Mouse (Mus musculus): ENCODE data around the gene Il4. TPM values are rescaled to one million over a fixed set of nuclear protein-coding genes. Genes with fewer than 3 reads are reported as not detected.
"Not testable (repeated sequence)": the region's sequence is repeated elsewhere in the genome, so short reads cannot be mapped to it uniquely, and the experiment has no call there.

The Il4 gene
- total RNA-seq, 2 experiments from 2014 or later = 5.0 TPM; not detected in 1

DNA sequence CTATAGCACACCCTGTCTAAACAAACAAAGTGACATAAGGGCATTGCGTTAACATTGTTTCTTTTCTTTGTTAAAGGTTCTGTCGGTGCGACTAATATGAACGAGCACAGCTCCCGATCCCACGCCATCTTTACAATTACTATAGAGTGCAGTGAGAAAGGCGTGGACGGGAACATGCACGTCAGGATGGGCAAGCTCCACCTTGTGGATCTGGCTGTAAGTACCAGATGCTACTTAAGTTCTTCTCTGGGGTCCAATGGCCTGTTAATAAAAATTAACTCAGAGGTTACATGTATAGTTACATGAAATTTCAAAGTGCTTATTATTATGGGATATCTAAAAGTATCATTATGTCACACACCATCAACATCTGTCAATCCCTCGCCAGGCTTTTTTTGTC lies 35.3 kb downstream of the Il4 start:
- ATAC-seq (replicated peaks; ENCODE audit: low FRiP score, low TSS enrichment, poor library complexity, severe bottlenecking) = no peak; the same call in 1 of the 2 replicates

DNA sequence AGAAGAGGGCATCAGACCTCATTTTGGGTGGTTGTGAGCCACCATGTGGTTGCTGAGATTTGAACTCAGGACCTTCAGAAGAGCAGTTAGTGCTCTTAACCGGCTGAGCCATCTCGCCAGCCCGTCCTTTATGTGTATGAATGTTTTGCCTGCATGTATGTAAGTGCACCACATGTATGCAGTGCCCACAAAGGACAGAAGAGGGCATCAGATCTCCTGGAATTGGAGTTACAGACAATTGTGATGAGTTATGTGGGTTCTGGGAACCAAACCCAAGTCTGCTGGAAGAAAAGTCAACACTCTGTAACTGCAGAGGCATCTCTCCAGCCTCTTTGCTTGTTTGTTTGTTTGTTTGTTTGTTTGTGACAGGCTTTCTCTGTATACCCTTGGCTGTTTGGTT lies 37.9 kb downstream of the Il4 start:
- no peak for ATAC-seq (replicated peaks; ENCODE audit: low FRiP score, low TSS enrichment, poor library complexity, severe bottlenecking)

DNA sequence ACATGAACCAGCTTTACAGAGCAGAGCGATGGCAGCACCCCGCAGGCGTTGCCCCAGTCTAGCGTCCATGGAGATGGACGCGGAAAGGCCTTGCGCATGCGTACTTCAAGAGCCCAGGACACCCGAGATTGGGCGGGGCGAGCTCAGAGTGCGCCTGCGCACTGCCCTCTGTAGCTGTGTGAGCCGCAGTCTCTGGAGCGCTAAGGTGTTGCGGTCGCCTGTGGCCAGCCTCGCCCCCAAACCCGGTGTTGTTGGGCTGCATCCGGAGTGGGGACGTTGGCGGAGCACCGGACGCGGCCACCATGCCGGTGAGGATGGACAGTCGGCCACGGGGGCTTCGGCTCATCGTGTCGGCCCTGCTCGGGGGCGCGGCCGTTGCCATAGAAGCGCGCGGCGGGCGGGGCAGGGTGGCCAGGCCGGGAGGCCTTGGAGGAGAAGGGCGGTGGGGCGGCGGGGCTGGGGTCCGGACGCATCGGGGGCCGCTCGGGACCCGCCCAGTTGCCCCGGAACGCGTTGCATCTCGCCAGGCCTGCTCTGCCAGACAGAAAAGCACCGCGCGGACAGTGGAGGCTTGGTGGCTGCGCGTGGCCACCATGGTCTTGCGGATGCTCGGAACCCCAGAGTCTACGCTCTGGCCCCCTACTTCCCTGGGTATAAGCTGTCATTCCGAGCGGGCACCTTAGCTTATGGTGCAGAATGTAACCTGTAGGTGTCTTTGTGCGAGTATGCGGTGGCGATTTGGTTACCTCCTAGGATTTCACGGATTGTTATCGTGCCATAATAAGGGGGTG lies 51.0 kb downstream of the Il4 start, which contains the start of gene Kif3a:
Kif3a (plus strand) TSS at position 156 of the 791 bp plus-strand sequence.
- ATAC-seq (replicated peaks; ENCODE audit: low FRiP score, low TSS enrichment, poor library complexity, severe bottlenecking) = peak; percentile 94

DNA sequence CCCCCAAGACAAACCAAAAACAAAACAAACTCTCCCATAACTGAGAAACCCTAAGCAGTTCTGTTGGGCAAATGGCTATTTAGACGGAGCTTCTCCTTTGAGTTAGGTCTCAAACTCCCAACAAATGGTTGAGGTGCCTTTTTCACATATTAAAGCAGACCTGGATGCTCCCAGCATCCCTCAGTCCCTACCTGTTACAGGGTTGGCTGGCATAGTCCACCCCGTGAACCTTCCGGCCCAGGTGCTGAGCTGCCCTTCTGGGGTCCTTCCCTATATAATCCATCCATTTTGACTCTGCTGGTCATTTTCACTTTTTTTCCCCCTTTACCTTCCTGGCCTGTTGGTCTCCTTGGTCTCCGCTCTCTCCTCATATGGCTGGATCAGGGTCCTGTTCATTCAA lies 51.8 kb downstream of the Il4 start:
- no peak for ATAC-seq (replicated peaks; ENCODE audit: low FRiP score, low TSS enrichment, poor library complexity, severe bottlenecking)

DNA sequence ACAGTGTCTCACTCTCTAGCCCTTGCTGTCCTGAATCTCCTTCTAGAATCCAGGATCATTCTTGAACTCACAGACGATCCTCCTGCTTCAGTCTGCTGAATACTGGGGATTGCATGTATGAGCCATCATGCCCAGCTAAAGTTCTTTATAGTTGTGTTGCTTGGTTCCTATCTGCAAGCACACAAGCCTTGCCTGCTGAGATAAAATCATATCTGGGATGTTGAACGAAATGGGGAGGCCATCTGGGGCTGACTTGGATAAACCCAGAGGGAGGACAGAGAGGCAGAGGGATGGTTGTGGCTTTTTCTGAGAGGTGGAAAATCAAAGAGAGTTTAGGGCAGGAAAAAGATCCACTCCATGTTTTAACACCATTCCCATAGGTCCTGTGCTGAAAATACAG lies 56.5 kb downstream of the Il4 start:
- ATAC-seq (replicated peaks; ENCODE audit: low FRiP score, low TSS enrichment, poor library complexity, severe bottlenecking) = no peak

DNA sequence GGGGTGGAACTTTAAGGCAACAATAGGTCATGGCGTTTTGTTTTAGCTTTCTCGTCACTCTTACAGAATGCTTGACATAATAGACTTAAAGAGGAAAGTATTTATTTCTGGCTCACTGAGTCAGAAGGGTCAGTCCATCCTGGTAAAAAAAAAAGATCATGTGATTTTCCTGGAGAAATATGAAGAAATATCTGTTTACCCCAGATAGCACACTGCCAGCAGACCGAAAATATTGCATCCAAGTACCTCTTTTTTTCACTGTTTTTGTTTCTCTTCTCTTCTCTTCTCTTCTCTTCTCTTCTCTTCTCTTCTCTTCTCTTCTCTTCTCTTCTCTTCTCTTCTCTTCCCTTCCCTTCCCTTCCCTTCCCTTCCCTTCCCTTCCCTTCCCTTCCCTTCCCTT lies 58.5 kb downstream of the Il4 start:
- not testable (repeated sequence) for ATAC-seq (replicated peaks; ENCODE audit: low FRiP score, low TSS enrichment, poor library complexity, severe bottlenecking)

DNA sequence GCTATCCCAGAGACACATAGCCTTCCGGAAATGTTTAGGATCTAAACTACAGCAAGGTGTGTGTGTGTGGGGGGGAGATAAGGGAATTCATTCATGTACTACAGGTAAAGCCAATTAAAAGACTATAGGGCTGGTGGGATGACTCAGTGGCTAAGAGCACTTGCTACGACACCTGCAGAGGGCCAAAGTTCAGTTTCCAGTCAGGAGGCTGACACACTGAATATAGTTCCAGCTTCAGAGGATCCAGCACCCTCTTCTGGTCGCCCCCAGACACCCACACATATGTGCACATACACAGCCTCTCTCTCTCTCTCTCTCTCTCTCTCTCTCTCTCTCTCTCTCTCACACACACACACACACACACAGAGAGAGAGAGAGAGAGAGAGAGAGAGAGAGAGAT lies 60.5 kb downstream of the Il4 start:
- ATAC-seq (replicated peaks; ENCODE audit: low FRiP score, low TSS enrichment, poor library complexity, severe bottlenecking) = not testable (repeated sequence)

DNA sequence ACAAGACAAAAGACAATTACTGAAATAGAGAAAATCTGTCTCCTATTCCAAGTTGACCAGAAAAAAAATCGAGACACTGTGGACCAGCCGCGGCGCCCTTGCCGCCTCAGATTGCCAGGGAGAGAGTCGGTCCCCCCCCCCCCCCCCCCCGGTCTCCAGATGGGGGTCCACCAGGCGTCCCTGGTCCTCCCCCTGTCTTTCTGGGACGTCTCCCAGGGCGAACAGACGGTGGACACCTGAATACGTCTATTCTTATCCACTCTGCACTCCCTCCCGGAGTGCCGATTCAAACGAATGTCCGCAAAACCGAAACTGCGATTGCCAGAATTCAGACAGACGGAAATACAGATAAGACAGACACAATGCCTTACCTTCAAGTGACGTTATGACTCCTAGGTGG lies 61.9 kb downstream of the Il4 start:
- not testable (repeated sequence) for ATAC-seq (replicated peaks; ENCODE audit: low FRiP score, low TSS enrichment, poor library complexity, severe bottlenecking)

Other genes with a start within 250 kb of the Il4 start
- gene Leap2, start 195.5 kb downstream of the Il4 start, total RNA-seq (2014; fragmentation: Nextera tagmentation) = 2.6 TPM in 1 of 2 replicates, not detected in the other
- gene Leap2, start 195.5 kb downstream of the Il4 start, total RNA-seq (2017) = not detected in 2 replicates
- gene Uqcrq, start 187.8 kb downstream of the Il4 start, total RNA-seq (2014; fragmentation: Nextera tagmentation) = 289 and 326 TPM in 2 replicates
- gene Uqcrq, start 187.8 kb downstream of the Il4 start, total RNA-seq (2017) = 30.9 and 67.9 TPM in 2 replicates
- 0.24 and 0.32 TPM in 2 replicates for gene Gdf9, start 187.6 kb downstream of the Il4 start, total RNA-seq (2014; fragmentation: Nextera tagmentation)
- gene Gdf9, start 187.6 kb downstream of the Il4 start, total RNA-seq (2017) = 0.42 and 0.80 TPM in 2 replicates
- gene Gm10447, start 161.6 kb downstream of the Il4 start, total RNA-seq (2014; fragmentation: Nextera tagmentation) = not detected in 2 replicates
- not detected in 2 replicates for gene Gm10447, start 161.6 kb downstream of the Il4 start, total RNA-seq (2017)
- gene Shroom1, start 161.5 kb downstream of the Il4 start, total RNA-seq (2014; fragmentation: Nextera tagmentation) = not detected in 2 replicates
- gene Shroom1, start 161.5 kb downstream of the Il4 start, total RNA-seq (2017) = not detected in 2 replicates
- gene Gm9837, start 148.2 kb downstream of the Il4 start, total RNA-seq (2014; fragmentation: Nextera tagmentation) = not detected in 2 replicates
- not detected in 2 replicates for gene Gm9837, start 148.2 kb downstream of the Il4 start, total RNA-seq (2017)
- not detected in 2 replicates for gene Gm9945, start 138.5 kb downstream of the Il4 start, total RNA-seq (2014; fragmentation: Nextera tagmentation)
- not detected in 2 replicates for gene Gm9945, start 138.5 kb downstream of the Il4 start, total RNA-seq (2017)
- 3.9 and 7.0 TPM in 2 replicates for gene Sowaha, start 138.4 kb downstream of the Il4 start, total RNA-seq (2014; fragmentation: Nextera tagmentation)
- gene Sowaha, start 138.4 kb downstream of the Il4 start, total RNA-seq (2017) = 3.7 and 4.7 TPM in 2 replicates
- gene Sept8, start 99.4 kb downstream of the Il4 start, total RNA-seq (2014; fragmentation: Nextera tagmentation) = 229 and 247 TPM in 2 replicates
- gene Sept8, start 99.4 kb downstream of the Il4 start, total RNA-seq (2017) = 135 and 175 TPM in 2 replicates
- gene Kif3a, start 51.3 kb downstream of the Il4 start, total RNA-seq (2014; fragmentation: Nextera tagmentation) = 14.4 and 14.6 TPM in 2 replicates
- 20.0 and 21.9 TPM in 2 replicates for gene Kif3a, start 51.3 kb downstream of the Il4 start, total RNA-seq (2017)
- not detected in 2 replicates for gene Il13, start 16.0 kb upstream of the Il4 start, total RNA-seq (2014; fragmentation: Nextera tagmentation)
- not detected in 2 replicates for gene Il13, start 16.0 kb upstream of the Il4 start, total RNA-seq (2017)
- 53.6 and 58.6 TPM in 2 replicates for gene Rad50, start 88.7 kb upstream of the Il4 start, total RNA-seq (2014; fragmentation: Nextera tagmentation)
- gene Rad50, start 88.7 kb upstream of the Il4 start, total RNA-seq (2017) = 91.4 and 110 TPM in 2 replicates
- not detected in 2 replicates for gene Il5, start 102.1 kb upstream of the Il4 start, total RNA-seq (2014; fragmentation: Nextera tagmentation)
- gene Il5, start 102.1 kb upstream of the Il4 start, total RNA-seq (2017) = not detected in 2 replicates
- gene Irf1, start 151.3 kb upstream of the Il4 start, total RNA-seq (2014; fragmentation: Nextera tagmentation) = 3.1 and 4.4 TPM in 2 replicates
- gene Irf1, start 151.3 kb upstream of the Il4 start, total RNA-seq (2017) = 39.2 and 50.6 TPM in 2 replicates
- not detected in 2 replicates for gene Gm17334, start 154.5 kb upstream of the Il4 start, total RNA-seq (2014; fragmentation: Nextera tagmentation)
- 0.89 TPM in 1 of 2 replicates, not detected in the other for gene Gm17334, start 154.5 kb upstream of the Il4 start, total RNA-seq (2017)
- gene Gm12216, start 240.6 kb upstream of the Il4 start, total RNA-seq (2014; fragmentation: Nextera tagmentation) = 5.5 and 12.6 TPM in 2 replicates
- 1.5 TPM in 1 of 2 replicates, not detected in the other for gene Gm12216, start 240.6 kb upstream of the Il4 start, total RNA-seq (2017)